In the genomic region with DNA sequence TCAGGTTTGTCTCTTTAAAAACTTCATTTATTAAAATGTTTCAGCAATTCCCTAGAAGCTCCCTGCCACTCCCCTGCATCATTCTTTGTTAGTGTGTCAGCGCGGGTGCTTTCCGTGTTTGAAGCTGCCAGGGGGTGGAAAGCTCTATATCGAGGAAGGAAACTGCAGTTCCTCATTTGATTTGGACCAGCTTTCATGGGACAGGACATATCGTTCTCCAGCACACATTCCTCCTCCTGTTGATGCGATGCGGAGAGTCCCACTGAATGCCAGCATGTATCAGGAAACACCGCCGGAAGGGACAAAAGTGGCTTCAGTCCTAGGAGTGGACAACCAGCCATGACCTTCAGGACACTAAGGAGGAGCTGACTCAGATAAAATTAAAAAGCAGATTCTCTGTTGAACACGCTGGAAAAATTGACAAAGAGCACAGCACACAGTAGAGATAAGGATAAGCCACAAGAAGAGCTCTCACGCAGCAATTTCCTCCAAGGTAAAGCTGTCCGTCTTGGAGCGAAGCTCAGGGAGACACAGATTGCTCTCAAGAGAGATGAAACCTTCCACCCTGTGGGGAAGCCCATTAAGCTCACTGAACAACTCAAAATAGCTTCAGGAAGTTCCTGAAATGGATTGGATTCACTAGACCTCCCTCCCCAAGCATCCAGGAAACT, we compare ENCODE assay signal across 20 mouse cellular contexts. TPM values are rescaled to one million over a fixed set of nuclear protein-coding genes. Genes with fewer than 3 reads are reported as not detected.
DNase-seq lines count a peak whose midpoint lies in the region; ATAC-seq and TF ChIP-seq lines count a peak whose summit lies in the region.
"Had no signal": no experiment of that assay in that cellular context is flagged by ENCODE, and none has a peak within 500 bp of the region (broad histone marks: within the 10 kb centered on the region; RNA-seq: fewer than 3 reads in every experiment).

No protein-coding gene starts in this region.

- H3K4me2 ChIP-seq in kidney, postnatal 0 days (ENCODE audit: low read length): no peak overlapping the region
- H3K4me2 ChIP-seq in kidney, embryonic 16.5 days (replicated peaks; ENCODE audit: low read depth, low read length): no peak overlapping the region
- H3K4me2 ChIP-seq: limb, embryonic 15.5 days; neural tube, embryonic 12.5 days had no signal

- DNase-seq in kidney, postnatal 0 days (ENCODE audit: low spot score): peak; percentile 10
- peak; percentile 11 to 16 for DNase-seq in heart, postnatal 14 days
- DNase-seq in frontal cortex, postnatal 14 days (ENCODE audit: low spot score in 2 of 2): no peak
- no peak for DNase-seq in thymus, postnatal 10 days (ENCODE audit: low spot score in 2 of 2)
- DNase-seq in lung, postnatal 10 days: no peak
- DNase-seq: adrenal gland, postnatal 10 days; cerebellum, adult 18-20 months; kidney, postnatal 4 days; lung, postnatal 36 days; thymus, adult 2 months had no signal

- H3K4me3 ChIP-seq in kidney, postnatal 0 days (replicated peaks; ENCODE audit: low read depth, low read length): no peak overlapping the region
- H3K4me3 ChIP-seq in kidney, embryonic 16.5 days (ENCODE audit: low read length): no peak overlapping the region
- H3K4me3 ChIP-seq in testis, adult 2 months (ENCODE audit: control insufficient read depth, low read depth, low read length): no peak overlapping the region
- H3K4me3 ChIP-seq: erythroblast, embryonic 14.5 days; heart, adult 2 months; limb, embryonic 15.5 days; neural tube, embryonic 12.5 days had no signal

- no peaks in the 10 kb centered on the region for H3K27me3 ChIP-seq in kidney, postnatal 0 days (ENCODE audit: insufficient read depth, low read length)
- no peaks in the 10 kb centered on the region for H3K27me3 ChIP-seq in kidney, embryonic 16.5 days (ENCODE audit: insufficient read depth, low read length)
- H3K27me3 ChIP-seq in testis, adult 2 months (ENCODE audit: control insufficient read depth, insufficient read depth, low read length): no peaks in the 10 kb centered on the region
- H3K27me3 ChIP-seq: limb, embryonic 15.5 days; neural tube, embryonic 12.5 days; Patski had no signal

- no peak overlapping the region for H3K9ac ChIP-seq in kidney, postnatal 0 days (ENCODE audit: low read depth, low read length)
- H3K9ac ChIP-seq in kidney, embryonic 16.5 days (replicated peaks; ENCODE audit: low read length): no peak overlapping the region
- H3K9ac ChIP-seq: limb, embryonic 15.5 days; neural tube, embryonic 12.5 days had no signal

- WGBS in kidney, postnatal 0 days: 69% methylated on average over 13 of the region's 13 CpGs
- WGBS in kidney, embryonic 16.5 days: 79% methylated on average over 13 of the region's 13 CpGs

- no peak overlapping the region for H3K27ac ChIP-seq in kidney, postnatal 0 days
- no peak overlapping the region for H3K27ac ChIP-seq in kidney, embryonic 16.5 days (ENCODE audit: low read length)
- H3K27ac ChIP-seq in testis, adult 2 months (ENCODE audit: control insufficient read depth, insufficient read depth, low read depth, low read length): peak overlapping the region; percentile 64
- H3K27ac ChIP-seq: heart, adult 2 months; limb, embryonic 15.5 days; neural tube, embryonic 12.5 days had no signal

- H3K36me3 ChIP-seq in kidney, postnatal 0 days (ENCODE audit: insufficient read depth, low read length): no peaks in the 10 kb centered on the region
- no peaks in the 10 kb centered on the region for H3K36me3 ChIP-seq in kidney, embryonic 16.5 days (ENCODE audit: insufficient read depth, low read length)
- H3K36me3 ChIP-seq in testis, adult 2 months (ENCODE audit: control insufficient read depth, insufficient read depth, low read length): no peaks in the 10 kb centered on the region
- H3K36me3 ChIP-seq: limb, embryonic 15.5 days; neural tube, embryonic 12.5 days had no signal

- ATAC-seq in kidney, postnatal 0 days (replicated peaks; ENCODE audit: low FRiP score, low read depth): no peak
- no peak for ATAC-seq in kidney, embryonic 16.5 days (ENCODE audit: low FRiP score, low TSS enrichment)
- ATAC-seq in granulocyte monocyte progenitor cell, adult 5-6 weeks (replicated peaks; ENCODE audit: poor library complexity, severe bottlenecking): peak; percentile 62
- ATAC-seq: inflammation-experienced regulatory T-cells, adult 6 months; midbrain, embryonic 16.5 days; Patski had no signal

- 0 out of 2 replicates have a peak, but pooled peaks have one; percentile 31 for TF ChIP-seq POLR2A in testis, adult 2 months (IDR thresholded peaks at IDR 0.05; ENCODE audit: control insufficient read depth, low read depth, low read length)

- no peak for TF ChIP-seq CTCF in kidney, postnatal 0 days (IDR thresholded peaks at IDR 0.05; ENCODE audit: low read depth)
- no peak for TF ChIP-seq CTCF in testis, adult 2 months (IDR thresholded peaks at IDR 0.05; ENCODE audit: control insufficient read depth, insufficient read depth, insufficient replicate concordance, low read depth, low read length)

- H3K4me1 ChIP-seq in kidney, postnatal 0 days (replicated peaks; ENCODE audit: insufficient read depth, low read length): no peaks in the 10 kb centered on the region
- no peaks in the 10 kb centered on the region for H3K4me1 ChIP-seq in kidney, embryonic 16.5 days (ENCODE audit: insufficient read depth, low read length)
- no peaks in the 10 kb centered on the region for H3K4me1 ChIP-seq in testis, adult 2 months (ENCODE audit: control insufficient read depth, insufficient read depth, low read length)
- H3K4me1 ChIP-seq: limb, embryonic 15.5 days; neural tube, embryonic 12.5 days had no signal

- no peaks in the 10 kb centered on the region for H3K9me3 ChIP-seq in kidney, postnatal 0 days (replicated peaks; ENCODE audit: low read length)
- peaks cover 4% of the 10 kb centered on the region for H3K9me3 ChIP-seq in kidney, embryonic 16.5 days (ENCODE audit: low read length)
- H3K9me3 ChIP-seq: limb, embryonic 15.5 days; neural tube, embryonic 12.5 days had no signal

- intact Hi-C loops in heart, postnatal 14 days (cut with DNase I): loop anchor here (2.0 kb wide), 1 partner anchor 57 kb away; no protein-coding TSS in a partner anchor

RNA-seq across cellular contexts. Expression of a gene that starts 55.3 kb away (rescaled TPM):
- polyA plus RNA-seq in kidney, postnatal 0 days (2015; fragmentation: Nextera tagmentation; extraction: Ambion mirVana): 13.1 and 13.6 TPM in 2 replicates
- polyA plus RNA-seq in kidney, embryonic 16.5 days (2015; fragmentation: Nextera tagmentation; extraction: Ambion mirVana): 23.0 and 26.3 TPM in 2 replicates
- 38.6 and 43.6 TPM in 2 replicates for total RNA-seq in granulocyte monocyte progenitor cell, adult 5-6 weeks (2014; fragmentation: Nextera tagmentation)
- total RNA-seq in granulocyte monocyte progenitor cell, adult 5-6 weeks (2017): 18.9 and 20.0 TPM in 2 replicates
- total RNA-seq in heart, postnatal 14 days (2021): 10 to 100 TPM; 15.5 to 16.4 TPM
- 87.2 and 99.0 TPM in 2 replicates for polyA plus RNA-seq in testis, adult 2 months (2012; rRNA removed)

Comparison
In these comparisons a context has a peak if more than half of its experiments do, and no peak if none do; other contexts are left out.
1. DNase-seq: peak in kidney, postnatal 0 days (single experiment) and heart, postnatal 14 days (2 of 2); none in frontal cortex, postnatal 14 days (0 of 2), thymus, postnatal 10 days (0 of 2) and lung, postnatal 10 days (single experiment).